Mouse (Mus musculus): ENCODE results near the gene Gm21961. TPM values are rescaled to one million over a fixed set of nuclear protein-coding genes. Genes with fewer than 3 reads are reported as not detected.
"Not testable (repeated sequence)": the region's sequence is repeated elsewhere in the genome, so short reads cannot be mapped to it uniquely, and the experiment has no call there.

Gene Gm21961
- polyA plus RNA-seq (2012; rRNA removed) = not detected in 2 replicates

GRCm38 (mm10) chr15:65014804-65015203 is at the start of gene Gm21961:
Gene Gm21961 (minus strand): TSS chr15:65014904.
- Histone ChIP-seq H3K36me3 (ENCODE audit: control insufficient read depth, insufficient read depth, low read length) (no peaks in the 10 kb centered on the region), H3K4me3 (ENCODE audit: control insufficient read depth, insufficient read depth, low read length) (no peak within 1 kb of the TSS), H3K27me3 (ENCODE audit: control insufficient read depth, insufficient read depth, low read length) (no peaks in the 10 kb centered on the region), H3K27ac (ENCODE audit: control insufficient read depth, insufficient read depth, low read length) (no peak within 1 kb of the TSS), H3K4me1 (replicated peaks; ENCODE audit: control insufficient read depth, insufficient read depth, low read length) (no peaks in the 10 kb centered on the region)
- no peak for DNase-seq
- 97% methylated on average over 5 of the region's 5 CpGs for WGBS
- no peak for TF ChIP-seq CTCF (IDR thresholded peaks at IDR 0.05; ENCODE audit: borderline replicate concordance, control insufficient read depth, extremely low read depth, insufficient read depth, low read length, poor library complexity)
- no peak for TF ChIP-seq POLR2A (IDR thresholded peaks at IDR 0.05; ENCODE audit: control insufficient read depth, extremely low read depth, insufficient read depth, low read length, poor library complexity)

GRCm38 (mm10) chr15:65041999-65042398 is 27.3 kb upstream of the Gm21961 start:
- 71% methylated on average over 4 of the region's 4 CpGs for WGBS
- TF ChIP-seq CTCF (IDR thresholded peaks at IDR 0.05; ENCODE audit: borderline replicate concordance, control insufficient read depth, extremely low read depth, insufficient read depth, low read length, poor library complexity) = no peak
- TF ChIP-seq POLR2A (IDR thresholded peaks at IDR 0.05; ENCODE audit: control insufficient read depth, extremely low read depth, insufficient read depth, low read length, poor library complexity) = no peak
- Histone ChIP-seq H3K27me3 (ENCODE audit: control insufficient read depth, insufficient read depth, low read length) (no peaks in the 10 kb centered on the region), H3K27ac (ENCODE audit: control insufficient read depth, insufficient read depth, low read length) (no peak overlapping the region), H3K4me1 (replicated peaks; ENCODE audit: control insufficient read depth, insufficient read depth, low read length) (no peaks in the 10 kb centered on the region), H3K36me3 (ENCODE audit: control insufficient read depth, insufficient read depth, low read length) (no peaks in the 10 kb centered on the region), H3K4me3 (ENCODE audit: control insufficient read depth, insufficient read depth, low read length) (no peak overlapping the region)
- DNase-seq = no peak

- not testable (repeated sequence) for H3K4me3 ChIP-seq (ENCODE audit: control insufficient read depth, insufficient read depth, low read length); H3K4me1 ChIP-seq (replicated peaks; ENCODE audit: control insufficient read depth, insufficient read depth, low read length); H3K27me3 ChIP-seq (ENCODE audit: control insufficient read depth, insufficient read depth, low read length); H3K27ac ChIP-seq (ENCODE audit: control insufficient read depth, insufficient read depth, low read length); H3K36me3 ChIP-seq (ENCODE audit: control insufficient read depth, insufficient read depth, low read length)
- DNase-seq = peak; percentile 4
Observed at GRCm38 (mm10) chr15:65039216-65039615, 24.5 kb upstream of the Gm21961 start.

GRCm38 (mm10) chr15:65017971-65018370 is 3.3 kb upstream of the Gm21961 start:
- WGBS = 75% methylated on average over 1 of the region's 1 CpGs
- DNase-seq = no peak
- no peak overlapping the region for H3K27ac ChIP-seq (ENCODE audit: control insufficient read depth, insufficient read depth, low read length)

GRCm38 (mm10) chr15:65006177-65006576 is 8.5 kb downstream of the Gm21961 start:
- no peak for TF ChIP-seq POLR2A (IDR thresholded peaks at IDR 0.05; ENCODE audit: control insufficient read depth, extremely low read depth, insufficient read depth, low read length, poor library complexity)
- Histone ChIP-seq H3K27me3 (ENCODE audit: control insufficient read depth, insufficient read depth, low read length) (no peaks in the 10 kb centered on the region), H3K36me3 (ENCODE audit: control insufficient read depth, insufficient read depth, low read length) (no peaks in the 10 kb centered on the region), H3K4me1 (replicated peaks; ENCODE audit: control insufficient read depth, insufficient read depth, low read length) (no peaks in the 10 kb centered on the region), H3K4me3 (ENCODE audit: control insufficient read depth, insufficient read depth, low read length) (no peak overlapping the region), H3K27ac (ENCODE audit: control insufficient read depth, insufficient read depth, low read length) (no peak overlapping the region)
- no peak for DNase-seq

More at GRCm38 (mm10) chr15:65017971-65018370, 3.3 kb upstream of the Gm21961 start:
- H3K36me3 ChIP-seq (ENCODE audit: control insufficient read depth, insufficient read depth, low read length) = no peaks in the 10 kb centered on the region
- no peak overlapping the region for H3K4me3 ChIP-seq (ENCODE audit: control insufficient read depth, insufficient read depth, low read length)
- H3K27me3 ChIP-seq (ENCODE audit: control insufficient read depth, insufficient read depth, low read length) = no peaks in the 10 kb centered on the region
- TF ChIP-seq POLR2A (IDR thresholded peaks at IDR 0.05; ENCODE audit: control insufficient read depth, extremely low read depth, insufficient read depth, low read length, poor library complexity) (no peak), CTCF (IDR thresholded peaks at IDR 0.05; ENCODE audit: borderline replicate concordance, control insufficient read depth, extremely low read depth, insufficient read depth, low read length, poor library complexity) (no peak)
- H3K4me1 ChIP-seq (replicated peaks; ENCODE audit: control insufficient read depth, insufficient read depth, low read length) = no peaks in the 10 kb centered on the region

GRCm38 (mm10) chr15:64994498-64994897 is 20.2 kb downstream of the Gm21961 start:
- 90% methylated on average over 4 of the region's 4 CpGs for WGBS
- no peaks in the 10 kb centered on the region for H3K27me3 ChIP-seq (ENCODE audit: control insufficient read depth, insufficient read depth, low read length)
- TF ChIP-seq POLR2A (IDR thresholded peaks at IDR 0.05; ENCODE audit: control insufficient read depth, extremely low read depth, insufficient read depth, low read length, poor library complexity) = no peak
- no peak for TF ChIP-seq CTCF (IDR thresholded peaks at IDR 0.05; ENCODE audit: borderline replicate concordance, control insufficient read depth, extremely low read depth, insufficient read depth, low read length, poor library complexity)
- no peaks in the 10 kb centered on the region for H3K4me1 ChIP-seq (replicated peaks; ENCODE audit: control insufficient read depth, insufficient read depth, low read length)
- no peak overlapping the region for H3K4me3 ChIP-seq (ENCODE audit: control insufficient read depth, insufficient read depth, low read length)
- DNase-seq = no peak
- H3K27ac ChIP-seq (ENCODE audit: control insufficient read depth, insufficient read depth, low read length) = no peak overlapping the region
- no peaks in the 10 kb centered on the region for H3K36me3 ChIP-seq (ENCODE audit: control insufficient read depth, insufficient read depth, low read length)

- no peak overlapping the region for H3K27ac ChIP-seq (ENCODE audit: control insufficient read depth, insufficient read depth, low read length)
- TF ChIP-seq CTCF (IDR thresholded peaks at IDR 0.05; ENCODE audit: borderline replicate concordance, control insufficient read depth, extremely low read depth, insufficient read depth, low read length, poor library complexity) = no peak
- no peak for TF ChIP-seq POLR2A (IDR thresholded peaks at IDR 0.05; ENCODE audit: control insufficient read depth, extremely low read depth, insufficient read depth, low read length, poor library complexity)
- no peak overlapping the region for H3K4me3 ChIP-seq (ENCODE audit: control insufficient read depth, insufficient read depth, low read length)
- H3K4me1 ChIP-seq (replicated peaks; ENCODE audit: control insufficient read depth, insufficient read depth, low read length) = no peaks in the 10 kb centered on the region
- 64% methylated on average over 2 of the region's 2 CpGs for WGBS
- DNase-seq = no peak
- no peaks in the 10 kb centered on the region for H3K27me3 ChIP-seq (ENCODE audit: control insufficient read depth, insufficient read depth, low read length)
- H3K36me3 ChIP-seq (ENCODE audit: control insufficient read depth, insufficient read depth, low read length) = no peaks in the 10 kb centered on the region
Observed at GRCm38 (mm10) chr15:64979976-64980375, 34.7 kb downstream of the Gm21961 start.

Data from thymus, adult 2 months (tissue).